Mouse (Mus musculus): Measurements from ENCODE around the gene D5Ertd579e.

GRCm38 (mm10) chr5:36579967-36580366 lies 115.9 kb downstream of the D5Ertd579e start:
- TF ChIP-seq GATA1 (IDR thresholded peaks at IDR 0.05; ENCODE audit: low read length) (no peak), TAL1 (IDR thresholded peaks at IDR 0.05; ENCODE audit: low read length) (no peak)
